Mouse (Mus musculus): ENCODE results near the gene Pgm2l1. TPM values are rescaled to one million over a fixed set of nuclear protein-coding genes. Genes with fewer than 3 reads are reported as not detected.
A peak's percentile ranks its signal among the peaks of the same experiment; 100 is the strongest.

Gene Pgm2l1
- polyA plus RNA-seq, 1 experiment from 2014 or later: 3.1 TPM

DNA sequence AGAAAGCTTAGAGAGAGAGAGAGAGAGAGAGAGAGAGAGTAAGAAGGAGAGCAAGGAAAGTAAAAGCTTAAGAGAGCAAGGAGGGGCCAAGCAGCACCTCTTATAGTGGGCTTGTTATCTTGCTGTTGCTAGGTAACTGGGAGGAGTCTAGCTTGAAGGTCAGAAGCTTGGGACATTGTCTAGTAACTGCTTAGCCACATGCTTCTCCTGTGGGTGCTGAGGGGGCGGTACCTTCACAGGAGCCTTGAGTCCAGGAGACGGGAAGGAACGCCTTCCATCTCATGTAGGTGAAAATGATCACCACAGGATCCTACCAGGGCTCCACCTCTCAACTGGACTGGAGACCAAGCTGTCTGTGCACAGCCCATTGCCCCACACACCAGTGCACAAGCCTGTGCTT lies 74.2 kb downstream of the Pgm2l1 start:
- ATAC-seq (ENCODE audit: insufficient number of reproducible peaks, low FRiP score, low TSS enrichment, low read depth): no peak
- H3K36me3 ChIP-seq: no peaks in the 10 kb centered on the region
- 79% methylated on average over 3 of the region's 3 CpGs for WGBS
- no peaks in the 10 kb centered on the region for H3K27me3 ChIP-seq
- H3K4me3 ChIP-seq: no peak overlapping the region
- H3K4me2 ChIP-seq: no peak overlapping the region
- no peak overlapping the region for H3K9ac ChIP-seq
- no peaks in the 10 kb centered on the region for H3K9me3 ChIP-seq
- peak overlapping the region; percentile 80 for H3K27ac ChIP-seq
- H3K4me1 ChIP-seq: peaks cover 11% of the 10 kb centered on the region; the same call in 1 of the 2 replicates

DNA sequence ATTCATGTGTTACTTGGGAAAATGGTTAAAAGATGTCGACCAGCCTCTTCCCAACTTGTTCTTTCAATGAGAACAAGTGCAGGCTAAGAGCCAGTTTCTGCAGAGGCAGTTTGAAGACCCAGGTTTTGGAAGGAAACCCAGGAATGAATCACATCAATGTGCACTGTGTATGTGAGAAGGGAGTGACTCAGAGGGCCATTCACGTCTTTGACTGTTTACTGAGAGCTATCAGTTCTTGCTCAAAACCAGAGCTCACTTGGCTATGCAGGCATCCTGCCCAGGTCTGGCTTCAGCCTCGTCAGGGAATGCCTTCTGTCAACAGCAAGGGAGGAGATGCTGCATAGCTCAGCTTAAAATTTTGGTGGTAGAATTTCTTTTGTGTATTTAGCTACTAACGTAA lies 75.1 kb downstream of the Pgm2l1 start:
- no peak overlapping the region for H3K9ac ChIP-seq
- no peak overlapping the region for H3K4me2 ChIP-seq
- H3K27me3 ChIP-seq: no peaks in the 10 kb centered on the region
- peaks cover 11% of the 10 kb centered on the region; the same call in 1 of the 2 replicates for H3K4me1 ChIP-seq
- H3K36me3 ChIP-seq: no peaks in the 10 kb centered on the region
- H3K27ac ChIP-seq: peak overlapping the region; percentile 80
- no peak overlapping the region for H3K4me3 ChIP-seq
- 39% methylated on average over 4 of the region's 4 CpGs for WGBS
- H3K9me3 ChIP-seq: no peaks in the 10 kb centered on the region
- peak; percentile 76 for ATAC-seq (ENCODE audit: insufficient number of reproducible peaks, low FRiP score, low TSS enrichment, low read depth)

DNA sequence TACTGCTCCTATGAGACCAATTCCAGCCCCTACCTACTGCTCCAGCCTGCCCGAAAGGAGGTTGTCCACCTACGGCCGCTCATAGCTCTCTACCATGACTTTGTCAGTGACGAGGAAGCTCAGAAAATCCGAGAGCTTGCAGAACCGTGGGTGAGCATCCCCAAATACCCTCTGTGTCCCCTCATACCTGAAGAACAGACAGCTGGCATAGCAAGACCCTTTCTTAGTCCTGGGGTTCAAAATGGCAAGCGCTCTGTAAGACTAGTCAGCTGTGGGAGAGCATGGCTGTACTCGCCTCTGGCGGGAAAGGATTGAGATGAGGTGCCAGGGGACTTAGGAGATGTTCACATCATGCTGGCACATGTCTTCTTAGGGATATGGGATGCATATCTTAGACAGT lies 78.7 kb downstream of the Pgm2l1 start:
- no peak for ATAC-seq (ENCODE audit: insufficient number of reproducible peaks, low FRiP score, low TSS enrichment, low read depth)
- 93% methylated on average over 9 of the region's 9 CpGs for WGBS
- Histone ChIP-seq H3K9ac (no peak overlapping the region), H3K27me3 (no peaks in the 10 kb centered on the region), H3K36me3 (peaks cover 2% of the 10 kb centered on the region; the same call in 1 of the 2 replicates), H3K9me3 (no peaks in the 10 kb centered on the region), H3K4me2 (no peak overlapping the region), H3K4me3 (no peak overlapping the region), H3K27ac (no peak overlapping the region), H3K4me1 (peaks cover 22% of the 10 kb centered on the region)

DNA sequence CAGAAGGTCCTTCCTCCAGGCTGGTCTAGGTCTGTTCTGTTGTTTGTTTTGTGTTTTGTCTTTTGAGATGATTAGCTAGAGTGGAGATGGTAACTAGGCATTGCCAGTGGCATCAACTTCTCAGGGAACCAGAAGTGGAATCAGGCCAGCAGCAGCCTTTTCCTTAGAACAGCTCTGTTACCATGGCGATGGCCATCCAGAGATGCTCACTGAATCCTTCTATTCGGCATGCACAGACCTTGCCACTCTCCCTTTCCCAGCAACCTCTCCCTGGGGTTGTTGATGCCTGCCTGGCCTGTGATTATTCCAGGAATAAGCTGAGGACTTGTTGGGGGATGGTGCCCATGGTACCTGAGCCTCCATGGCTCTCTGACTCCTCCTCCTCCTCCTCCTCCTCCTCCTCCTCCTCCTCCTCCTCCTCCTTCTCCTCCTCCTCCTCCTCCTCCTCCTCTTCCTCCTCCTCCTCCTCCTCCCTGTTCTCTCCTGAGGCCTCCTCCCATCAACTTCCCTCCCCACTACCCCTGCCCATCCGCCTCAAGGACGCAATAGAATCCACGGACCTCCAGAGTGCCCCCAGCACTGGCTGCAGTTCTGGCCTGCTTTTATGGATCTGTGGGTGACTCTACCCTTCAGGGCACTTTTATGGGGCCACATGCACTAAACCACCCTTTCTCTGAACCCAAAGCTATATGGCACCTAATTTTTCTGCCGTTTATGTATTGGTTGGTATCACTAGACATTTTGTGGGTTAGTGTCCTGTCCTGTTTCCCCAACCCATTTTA lies 80.9 kb downstream of the Pgm2l1 start:
- H3K4me1 ChIP-seq: peaks cover 21% of the 10 kb centered on the region
- H3K36me3 ChIP-seq: peaks cover 7% of the 10 kb centered on the region
- 0 out of 2 replicates have a peak overlapping the region, but pooled peaks have one; percentile 77 for H3K27ac ChIP-seq
- ATAC-seq (ENCODE audit: insufficient number of reproducible peaks, low FRiP score, low TSS enrichment, low read depth): no peak
- no peak overlapping the region for H3K4me2 ChIP-seq
- 68% methylated on average over 6 of the region's 6 CpGs for WGBS
- H3K27me3 ChIP-seq: no peaks in the 10 kb centered on the region
- no peaks in the 10 kb centered on the region for H3K9me3 ChIP-seq
- no peak overlapping the region for H3K9ac ChIP-seq
- no peak overlapping the region for H3K4me3 ChIP-seq

DNA sequence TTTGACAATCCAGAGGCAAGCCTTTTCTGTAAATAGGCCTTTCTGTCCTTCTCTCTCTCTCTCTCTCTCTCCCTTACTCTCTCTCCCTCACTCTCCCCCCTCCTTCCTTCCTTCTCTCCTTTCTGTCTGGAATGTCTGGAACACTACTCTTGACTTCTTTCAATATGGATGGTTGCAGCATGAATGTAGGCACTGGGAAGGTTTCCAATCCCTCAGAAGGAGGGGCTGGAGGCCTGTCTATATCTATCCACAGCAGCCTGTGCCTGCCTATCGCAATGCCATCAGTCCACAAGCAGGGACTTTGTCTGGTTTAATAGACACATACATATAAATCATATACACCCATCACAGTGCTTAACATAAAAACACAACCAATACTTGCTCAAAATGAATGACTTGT lies 82.0 kb downstream of the Pgm2l1 start:
- Histone ChIP-seq H3K4me2 (no peak overlapping the region), H3K36me3 (peaks cover 9% of the 10 kb centered on the region), H3K4me3 (no peak overlapping the region), H3K27me3 (no peaks in the 10 kb centered on the region), H3K4me1 (peaks cover 21% of the 10 kb centered on the region), H3K27ac (peak overlapping the region; percentile 77), H3K9me3 (no peaks in the 10 kb centered on the region), H3K9ac (no peak overlapping the region)
- WGBS: 32% methylated on average over 1 of the region's 1 CpGs
- ATAC-seq (ENCODE audit: insufficient number of reproducible peaks, low FRiP score, low TSS enrichment, low read depth): no peak

DNA sequence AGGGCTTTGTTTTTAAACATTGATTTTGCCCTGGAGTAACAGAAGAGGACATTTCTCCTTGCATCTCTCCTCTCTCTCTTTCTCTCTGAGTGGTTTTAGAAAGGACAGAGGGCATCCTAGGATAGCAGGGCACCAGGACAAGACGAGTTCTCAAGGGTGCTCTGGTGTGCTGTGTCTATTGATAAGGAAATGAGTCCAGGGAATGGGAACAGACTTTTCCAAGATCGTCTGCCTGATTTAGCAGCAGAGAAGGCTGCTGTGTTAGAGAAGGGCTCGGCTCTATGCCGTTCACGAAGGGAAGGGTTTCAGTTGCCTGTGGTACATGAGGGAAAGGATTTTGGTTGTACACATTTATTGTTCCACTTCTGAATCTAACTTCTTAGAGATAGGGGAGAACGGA lies 82.5 kb downstream of the Pgm2l1 start:
- H3K9ac ChIP-seq: no peak overlapping the region
- H3K27ac ChIP-seq: peak overlapping the region; percentile 77

DNA sequence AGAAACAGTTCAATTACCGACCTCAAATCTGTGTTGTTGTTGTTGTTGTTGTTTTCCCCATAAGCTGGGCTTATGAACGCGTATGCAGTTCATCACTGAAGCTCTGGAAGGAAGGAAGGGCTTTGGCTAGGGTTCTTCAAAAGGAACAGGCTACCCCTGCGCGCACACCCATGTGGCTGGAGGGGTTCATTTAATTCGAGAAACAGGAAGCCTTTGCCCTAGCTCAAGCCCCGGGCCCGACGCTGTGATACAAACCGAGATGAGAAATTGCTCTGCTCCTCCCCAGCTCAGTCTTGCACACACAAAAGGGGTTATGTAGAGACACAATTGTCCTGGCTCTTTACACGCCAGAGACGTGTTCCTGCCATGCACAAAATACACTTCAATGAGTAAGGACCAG lies 83.1 kb downstream of the Pgm2l1 start:
- ATAC-seq (ENCODE audit: insufficient number of reproducible peaks, low FRiP score, low TSS enrichment, low read depth): no peak
- WGBS: 70% methylated on average over 12 of the region's 12 CpGs

More for the DNA sequence above, 82.5 kb downstream of the Pgm2l1 start:
- no peaks in the 10 kb centered on the region for H3K27me3 ChIP-seq
- peaks cover 9% of the 10 kb centered on the region for H3K36me3 ChIP-seq
- ATAC-seq (ENCODE audit: insufficient number of reproducible peaks, low FRiP score, low TSS enrichment, low read depth): no peak
- H3K9me3 ChIP-seq: no peaks in the 10 kb centered on the region
- no peak overlapping the region for H3K4me2 ChIP-seq
- peaks cover 21% of the 10 kb centered on the region for H3K4me1 ChIP-seq
- WGBS: 48% methylated on average over 6 of the region's 6 CpGs
- H3K4me3 ChIP-seq: no peak overlapping the region

DNA sequence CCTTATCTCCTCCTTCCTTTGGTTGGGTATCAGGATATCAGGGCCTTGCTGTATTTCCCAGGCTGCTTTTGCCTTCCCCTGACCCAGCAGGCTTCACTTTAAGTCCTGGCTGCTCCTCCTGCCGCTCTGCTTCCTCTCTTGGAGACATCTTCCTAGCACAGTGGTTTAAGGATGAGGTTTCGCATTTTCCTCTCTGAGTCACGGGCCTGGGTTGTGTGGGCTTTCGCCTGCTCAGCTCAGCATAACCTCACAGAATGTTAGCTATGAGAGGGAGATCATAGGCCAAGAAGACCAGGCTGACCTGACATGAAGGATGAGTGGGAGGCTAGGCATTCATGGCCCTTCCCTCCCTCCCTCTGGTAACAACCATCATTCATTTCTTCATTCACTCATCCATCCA lies 85.5 kb downstream of the Pgm2l1 start:
- Histone ChIP-seq H3K27ac (no peak overlapping the region), H3K4me1 (peaks cover 21% of the 10 kb centered on the region), H3K27me3 (no peaks in the 10 kb centered on the region), H3K4me3 (no peak overlapping the region), H3K36me3 (peaks cover 36% of the 10 kb centered on the region), H3K9me3 (no peaks in the 10 kb centered on the region), H3K4me2 (no peak overlapping the region), H3K9ac (no peak overlapping the region)
- WGBS: 85% methylated on average over 4 of the region's 4 CpGs
- no peak for ATAC-seq (ENCODE audit: insufficient number of reproducible peaks, low FRiP score, low TSS enrichment, low read depth)

More for the DNA sequence above, 83.1 kb downstream of the Pgm2l1 start:
- Histone ChIP-seq H3K4me2 (no peak overlapping the region), H3K4me3 (no peak overlapping the region), H3K9ac (no peak overlapping the region), H3K36me3 (peaks cover 13% of the 10 kb centered on the region), H3K27me3 (no peaks in the 10 kb centered on the region), H3K4me1 (peaks cover 21% of the 10 kb centered on the region), H3K27ac (peak overlapping the region; percentile 77; the same call in 1 of the 2 replicates), H3K9me3 (no peaks in the 10 kb centered on the region)

DNA sequence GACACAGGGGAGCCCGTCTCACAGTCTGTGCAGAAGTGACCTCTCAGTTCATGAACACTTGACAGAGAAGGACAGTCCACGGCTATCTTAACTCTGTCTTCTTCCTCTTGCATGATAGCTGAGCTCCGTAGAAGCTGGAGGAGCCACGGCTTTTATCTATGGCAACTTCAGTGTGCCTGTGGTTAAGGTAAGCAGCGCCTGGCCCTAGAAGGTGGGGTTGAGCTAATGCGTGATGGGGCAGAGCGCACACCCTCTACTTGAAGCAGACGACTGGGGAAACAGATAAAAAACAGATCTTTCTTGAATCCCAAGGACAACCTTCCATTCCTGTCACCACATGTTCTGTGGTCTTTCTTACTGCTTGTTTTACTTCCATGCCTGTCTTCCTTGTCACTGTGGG lies 89.7 kb downstream of the Pgm2l1 start:
- no peaks in the 10 kb centered on the region for H3K27me3 ChIP-seq
- H3K4me1 ChIP-seq: no peaks in the 10 kb centered on the region
- 86% methylated on average over 8 of the region's 8 CpGs for WGBS
- no peak overlapping the region for H3K27ac ChIP-seq
- no peaks in the 10 kb centered on the region for H3K9me3 ChIP-seq
- H3K4me2 ChIP-seq: no peak overlapping the region
- no peak overlapping the region for H3K9ac ChIP-seq
- H3K4me3 ChIP-seq: no peak overlapping the region
- ATAC-seq (ENCODE audit: insufficient number of reproducible peaks, low FRiP score, low TSS enrichment, low read depth): no peak
- H3K36me3 ChIP-seq: peaks cover 58% of the 10 kb centered on the region

DNA sequence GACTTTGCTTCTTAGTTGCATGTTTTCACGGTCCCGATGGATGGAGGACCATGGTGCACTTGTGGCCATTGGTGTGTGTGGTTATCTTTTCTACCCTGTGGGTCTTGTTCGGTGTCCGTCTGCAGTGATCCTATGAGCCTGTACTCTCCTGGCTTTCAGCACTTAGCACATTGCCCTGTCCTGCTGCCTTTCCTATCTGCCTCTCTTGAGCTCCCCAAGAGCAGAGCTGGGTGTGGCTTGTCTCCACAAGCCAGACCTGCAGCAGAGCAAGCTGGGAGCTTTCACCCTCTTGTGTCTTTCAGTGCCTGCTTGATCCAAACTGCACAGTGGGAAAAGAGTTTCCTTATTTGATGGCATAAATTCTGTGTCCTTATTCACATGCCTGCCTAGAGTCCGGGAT lies 90.3 kb downstream of the Pgm2l1 start:
- H3K27ac ChIP-seq: no peak overlapping the region
- H3K27me3 ChIP-seq: no peaks in the 10 kb centered on the region
- H3K36me3 ChIP-seq: peaks cover 58% of the 10 kb centered on the region
- no peak overlapping the region for H3K9ac ChIP-seq
- no peak overlapping the region for H3K4me2 ChIP-seq
- WGBS: 96% methylated on average over 5 of the region's 5 CpGs
- H3K4me1 ChIP-seq: no peaks in the 10 kb centered on the region
- no peak for ATAC-seq (ENCODE audit: insufficient number of reproducible peaks, low FRiP score, low TSS enrichment, low read depth)
- no peaks in the 10 kb centered on the region for H3K9me3 ChIP-seq
- no peak overlapping the region for H3K4me3 ChIP-seq

DNA sequence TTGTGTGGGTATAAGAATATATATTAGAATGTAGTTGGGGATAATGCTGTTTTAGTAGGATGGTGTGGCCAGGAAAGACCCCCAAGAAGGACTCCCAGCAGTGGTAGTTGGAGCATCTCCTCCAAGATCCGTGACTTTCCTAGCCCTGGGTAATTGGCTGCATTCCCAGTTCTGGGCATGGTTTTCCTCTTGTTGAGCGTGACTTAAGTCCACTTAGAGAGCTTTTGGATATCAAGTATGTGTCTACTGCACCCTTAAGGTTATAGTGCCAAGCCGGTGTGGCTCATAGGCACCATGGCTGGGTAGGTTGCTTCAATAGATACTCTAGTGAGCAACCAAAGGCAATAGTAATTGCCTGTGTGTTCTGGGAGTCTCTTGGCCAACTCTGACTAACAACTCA lies 96.5 kb downstream of the Pgm2l1 start:
- no peaks in the 10 kb centered on the region for H3K9me3 ChIP-seq
- no peak for ATAC-seq (ENCODE audit: insufficient number of reproducible peaks, low FRiP score, low TSS enrichment, low read depth)
- peaks cover 3% of the 10 kb centered on the region; the same call in 1 of the 2 replicates for H3K4me1 ChIP-seq
- no peak overlapping the region for H3K9ac ChIP-seq
- no peak overlapping the region for H3K4me2 ChIP-seq
- H3K36me3 ChIP-seq: peaks cover 57% of the 10 kb centered on the region
- no peak overlapping the region for H3K4me3 ChIP-seq
- H3K27me3 ChIP-seq: no peaks in the 10 kb centered on the region
- H3K27ac ChIP-seq: no peak overlapping the region
- 69% methylated on average over 3 of the region's 3 CpGs for WGBS

DNA sequence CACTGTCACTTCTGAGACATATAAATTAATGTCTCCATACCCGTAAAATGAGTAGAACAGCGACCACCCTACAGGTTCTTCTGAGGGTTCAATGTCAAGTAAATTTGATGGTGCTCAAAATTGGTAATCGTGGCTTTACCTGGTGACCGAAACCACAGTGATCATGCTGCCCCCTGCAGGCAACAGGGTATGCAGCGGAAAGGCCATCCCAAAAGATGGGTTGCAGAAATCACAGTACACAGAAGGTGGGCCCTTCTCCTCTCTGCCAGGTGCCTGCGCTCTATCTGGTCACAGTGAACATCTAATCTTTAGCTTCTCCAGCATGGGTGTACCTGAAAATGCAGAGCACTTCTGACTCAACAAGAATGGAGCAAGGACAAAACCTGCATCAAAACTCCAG lies 98.3 kb downstream of the Pgm2l1 start:
- Histone ChIP-seq H3K27ac (no peak overlapping the region), H3K9me3 (no peaks in the 10 kb centered on the region), H3K4me2 (no peak overlapping the region), H3K27me3 (no peaks in the 10 kb centered on the region), H3K4me3 (no peak overlapping the region), H3K9ac (no peak overlapping the region), H3K4me1 (peaks cover 3% of the 10 kb centered on the region; the same call in 1 of the 2 replicates), H3K36me3 (peaks cover 54% of the 10 kb centered on the region)
- no peak for ATAC-seq (ENCODE audit: insufficient number of reproducible peaks, low FRiP score, low TSS enrichment, low read depth)
- 70% methylated on average over 6 of the region's 6 CpGs for WGBS

Data from limb, embryonic 15.5 days (tissue).